Mouse (Mus musculus) lung, postnatal 0 days (tissue): ENCODE data around the gene Serpine1. TPM values are rescaled to one million over a fixed set of nuclear protein-coding genes. Genes with fewer than 3 reads are reported as not detected.
"Not testable (repeated sequence)": the region's sequence is repeated elsewhere in the genome, so short reads cannot be mapped to it uniquely, and the experiment has no call there.

Source experiments
- ATAC-seq: fragments of 200-750 bp; cut with Nextera tagmentation; 2 replicates; pipeline ENCODE4 v1.8.0; 2017; ENCODE audit warnings: moderate library complexity
- DNase-seq: peaks from one replicate; pipeline ENCODE4 v3.0.0-alpha.2; 2016; ENCODE audit warnings: low spot score
- H3K27ac ChIP-seq: fragments of 300-500 bp; sonication (generic); 2 replicates; pipeline ENCODE4 v1.5.1; 2014; ENCODE audit warnings: antibody characterized with exemption, mild to moderate bottlenecking, low read length, mixed read lengths
- H3K27me3 ChIP-seq: fragments of 300-500 bp; sonication (generic); replicated peaks from 2 replicates; pipeline ENCODE4 v1.6.1; 2014; ENCODE audit warnings: low read length, mixed read lengths; ENCODE audit not compliant: insufficient read depth
- H3K36me3 ChIP-seq: fragments of 300-500 bp; sonication (generic); 2 replicates; pipeline ENCODE4 v1.6.1; 2014; ENCODE audit warnings: low read length, mixed read lengths; ENCODE audit not compliant: insufficient read depth
- H3K4me1 ChIP-seq: fragments of 300-500 bp; sonication (generic); 2 replicates; pipeline ENCODE4 v1.6.1; 2014; ENCODE audit warnings: antibody characterized with exemption, low read depth, low read length, mixed read lengths; ENCODE audit not compliant: insufficient read depth
- H3K4me2 ChIP-seq: fragments of 300-500 bp; sonication (generic); replicated peaks from 2 replicates; pipeline ENCODE4 v1.6.1; 2014; ENCODE audit warnings: low read depth, mild to moderate bottlenecking, low read length, moderate library complexity, mixed read lengths
- H3K4me3 ChIP-seq: fragments of 300-500 bp; sonication (generic); 2 replicates; pipeline ENCODE4 v1.5.1; 2014; ENCODE audit warnings: low read depth, low read length
- H3K9ac ChIP-seq: fragments of 300-500 bp; sonication (generic); replicated peaks from 2 replicates; pipeline ENCODE4 v1.6.1; 2014; ENCODE audit warnings: low read depth, mild to moderate bottlenecking
- H3K9me3 ChIP-seq: fragments of 300-500 bp; sonication (generic); 2 replicates; pipeline ENCODE4 v1.6.1; 2016; ENCODE audit warnings: low read length, mixed read lengths
- CTCF ChIP-seq: IDR thresholded peaks from 2 replicates; pipeline ENCODE4 v1.5.1; 2016; ENCODE audit warnings: antibody characterized with exemption, mild to moderate bottlenecking
- EP300 ChIP-seq: IDR thresholded peaks from 2 replicates; pipeline ENCODE4 v1.6.1; 2016; ENCODE audit warnings: antibody characterized with exemption, mild to moderate bottlenecking, control low read depth
- WGBS: fragments of 180-500 bp; shearing (Covaris S2); extraction: QIAGEN DNeasy Blood & Tissue Kit; methylation state at CpG from one replicate; pipeline ENCODE4 v1.1.7; 2014; 5-methylcytosine and 5-hydroxymethylcytosine counted together
- polyA plus RNA-seq: library from polyadenylated mRNA; unstranded; fragments of >200 nt; fragmentation: Nextera tagmentation; extraction: Ambion mirVana; gene quantifications from 2 replicates; pipeline ENCODE4 v1.2.1, GENCODE M21; 2015

Gene Serpine1
- polyA plus RNA-seq: 0.88 and 1.1 TPM in 2 replicates

DNA sequence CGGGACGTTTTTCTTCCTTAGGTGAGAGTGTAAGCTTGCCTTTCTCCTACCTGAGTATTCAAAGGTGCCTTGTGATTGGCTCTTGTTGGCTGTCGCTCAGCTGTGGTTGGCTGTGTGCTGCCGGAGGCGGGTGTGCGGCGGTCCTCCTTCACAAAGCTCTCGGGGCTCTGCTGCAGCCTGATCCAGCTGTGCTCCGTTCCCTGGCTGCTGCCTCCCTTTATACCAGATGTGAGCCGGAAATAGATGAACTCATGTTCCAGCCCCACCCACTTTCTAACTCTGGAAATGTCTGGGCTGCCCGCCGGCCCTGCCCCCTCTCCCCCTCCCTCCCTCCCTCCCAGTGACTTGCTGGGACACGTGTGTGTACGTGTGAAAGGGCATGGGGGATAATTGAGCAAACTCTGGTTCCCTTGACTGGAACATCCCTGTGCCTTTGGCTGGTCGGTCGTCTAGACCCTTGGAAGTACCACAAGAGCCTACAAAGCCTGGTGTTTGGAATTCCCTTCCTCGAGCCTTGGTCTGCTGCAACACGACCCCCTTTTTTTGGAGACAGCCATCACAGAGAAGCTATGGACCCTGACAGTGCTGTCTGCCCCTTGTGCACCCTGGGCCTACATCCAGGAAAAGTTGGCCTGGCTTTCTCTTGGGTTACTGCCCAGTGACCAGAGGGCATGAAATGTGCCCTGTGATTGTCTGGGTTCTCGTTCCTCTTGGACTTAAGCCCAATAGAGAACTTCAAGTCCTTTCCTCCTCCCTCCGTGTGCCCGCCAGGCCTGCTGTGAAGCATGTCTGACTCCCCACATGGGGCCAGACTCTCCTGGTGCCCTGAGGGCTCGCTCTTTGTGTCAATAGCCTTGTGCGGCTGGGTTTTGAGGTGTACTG lies at the start of gene Serpine1:
Gene Serpine1, minus strand, starts transcription at position 190 of the 882 bp plus-strand sequence.
- H3K9me3 ChIP-seq: no peaks in the 10 kb centered on the region
- H3K4me1 ChIP-seq: peaks cover 40% of the 10 kb centered on the region
- H3K9ac ChIP-seq: peak within 1 kb of the TSS; percentile 27; the same call in 1 of the 2 replicates
- H3K27ac ChIP-seq: peak within 1 kb of the TSS; percentile 90
- H3K4me3 ChIP-seq: peak within 1 kb of the TSS; percentile 33
- TF ChIP-seq EP300 (peak; percentile 20; the same call in 1 of the 2 replicates), CTCF (no peak)
- no peaks in the 10 kb centered on the region; the same call in 1 of the 2 replicates for H3K36me3 ChIP-seq
- peak; percentile 87 for ATAC-seq
- H3K4me2 ChIP-seq: peak within 1 kb of the TSS; percentile 56
- 5% methylated on average over 23 of the region's 23 CpGs for WGBS
- H3K27me3 ChIP-seq: no peaks in the 10 kb centered on the region
- peak; percentile 97 for DNase-seq

DNA sequence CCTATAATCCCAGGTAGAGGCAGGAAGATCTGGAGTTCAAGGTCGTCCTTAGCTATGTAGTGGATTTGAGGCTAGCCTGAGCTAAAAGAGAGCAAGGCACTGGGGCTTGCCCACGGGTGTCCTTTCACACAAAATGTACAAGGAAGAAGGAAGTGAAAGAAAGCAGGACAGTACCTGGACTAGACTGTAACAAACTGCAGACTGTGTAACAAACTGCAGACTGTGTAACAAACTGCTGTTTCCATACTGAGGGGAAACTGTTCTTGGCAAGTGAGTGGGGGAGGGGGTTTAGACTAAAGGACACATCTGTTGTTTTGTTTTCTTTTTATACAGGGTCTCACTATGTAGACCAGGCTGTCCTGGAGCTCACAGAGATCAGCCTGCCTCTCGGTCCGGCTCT lies 49.2 kb upstream of the Serpine1 start:
- no peak for ATAC-seq

DNA sequence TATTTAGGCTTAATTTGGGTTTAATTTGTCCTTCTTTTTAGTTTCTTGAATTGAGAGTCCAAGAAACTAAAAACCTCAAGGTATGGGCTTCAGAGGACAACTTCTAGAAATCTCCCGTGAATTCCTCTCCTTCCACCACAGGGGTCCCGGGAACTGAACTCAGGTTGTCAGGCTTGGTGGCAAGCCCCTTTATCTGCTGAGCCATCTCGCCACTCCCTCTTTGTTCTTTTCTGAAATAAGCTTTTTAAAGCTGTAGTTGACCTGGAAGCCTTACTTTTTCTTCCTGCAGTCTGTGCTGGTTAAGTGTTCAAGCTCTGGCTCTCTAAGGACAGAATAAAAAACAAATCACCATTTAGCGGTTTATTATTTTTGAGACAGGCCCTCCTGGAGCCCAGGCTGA lies 46.8 kb upstream of the Serpine1 start:
- H3K27ac ChIP-seq: no peak overlapping the region
- no peaks in the 10 kb centered on the region for H3K27me3 ChIP-seq
- peaks cover 12% of the 10 kb centered on the region for H3K4me1 ChIP-seq
- TF ChIP-seq CTCF (no peak), EP300 (no peak)
- no peak overlapping the region for H3K4me2 ChIP-seq
- DNase-seq: no peak
- 85% methylated on average over 4 of the region's 4 CpGs for WGBS
- no peaks in the 10 kb centered on the region; the same call in none of the 2 replicates for H3K36me3 ChIP-seq
- H3K9me3 ChIP-seq: no peaks in the 10 kb centered on the region
- H3K4me3 ChIP-seq: no peak overlapping the region
- ATAC-seq: no peak
- no peak overlapping the region for H3K9ac ChIP-seq

More for the DNA sequence above, 49.2 kb upstream of the Serpine1 start:
- H3K4me1 ChIP-seq: 0 out of 2 replicates have a peak, but pooled peaks cover 4% of the 10 kb centered on the region
- 69% methylated on average over 4 of the region's 4 CpGs for whole genome bisulfite sequencing
- H3K27ac ChIP-seq: no peak overlapping the region
- H3K4me3 ChIP-seq: no peak overlapping the region
- TF ChIP-seq CTCF (no peak), EP300 (no peak)
- H3K27me3 ChIP-seq: no peaks in the 10 kb centered on the region
- no peaks in the 10 kb centered on the region for H3K36me3 ChIP-seq
- H3K4me2 ChIP-seq: no peak overlapping the region
- no peak overlapping the region for H3K9ac ChIP-seq
- no peak for DNase-seq
- no peaks in the 10 kb centered on the region for H3K9me3 ChIP-seq

DNA sequence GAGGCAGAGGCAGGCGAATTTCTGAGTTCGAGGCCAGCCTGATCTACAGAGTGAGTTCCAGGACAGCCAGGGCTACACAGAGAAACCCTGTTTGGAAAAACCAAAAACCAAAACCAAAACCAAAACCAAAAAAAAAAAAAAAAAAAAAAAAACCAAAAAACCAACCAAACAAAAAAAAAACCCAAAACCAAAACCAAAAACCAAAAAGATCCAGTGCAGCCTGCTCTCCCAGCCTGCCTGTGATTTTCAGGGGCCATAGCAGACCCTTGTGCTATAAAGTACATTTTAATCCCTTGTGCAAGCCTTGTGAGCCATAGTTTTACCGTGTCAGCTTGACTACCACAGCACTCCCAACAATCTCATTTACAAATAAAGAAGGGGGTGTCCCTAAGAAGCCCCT lies 45.9 kb upstream of the Serpine1 start:
- H3K4me3 ChIP-seq, DNase-seq, ATAC-seq, H3K36me3 ChIP-seq, H3K27me3 ChIP-seq, H3K4me2 ChIP-seq, H3K9ac ChIP-seq, H3K9me3 ChIP-seq, H3K27ac ChIP-seq: not testable (repeated sequence)
- WGBS: 94% methylated on average over 3 of the region's 3 CpGs
- peaks cover 12% of the 10 kb centered on the region for H3K4me1 ChIP-seq

DNA sequence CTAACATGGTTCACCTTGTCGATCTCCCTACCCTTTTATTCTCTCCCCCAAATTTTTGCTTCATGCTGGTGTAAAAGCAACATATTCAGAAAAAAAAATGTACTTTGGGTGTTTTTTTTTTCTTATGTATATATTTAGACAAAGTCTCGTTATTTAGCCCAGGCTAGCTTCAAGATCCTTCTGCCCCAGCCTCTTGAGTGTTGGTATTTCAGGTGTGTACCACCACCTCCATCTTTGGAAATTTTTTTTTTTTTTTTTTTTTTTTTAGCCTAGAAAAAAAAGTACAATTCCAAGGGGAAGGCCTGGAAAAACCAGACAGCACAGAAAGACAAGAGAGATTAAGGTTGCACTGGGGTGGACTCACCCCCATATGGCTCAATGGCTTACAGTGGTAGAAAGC lies 44.9 kb upstream of the Serpine1 start:
- H3K27ac ChIP-seq: no peak overlapping the region
- ATAC-seq: no peak
- 64% methylated on average over 2 of the region's 2 CpGs for WGBS

More for the DNA sequence above, 44.9 kb upstream of the Serpine1 start:
- no peak overlapping the region for H3K4me3 ChIP-seq
- no peak for DNase-seq
- no peaks in the 10 kb centered on the region for H3K9me3 ChIP-seq
- no peak overlapping the region for H3K9ac ChIP-seq
- H3K27me3 ChIP-seq: no peaks in the 10 kb centered on the region
- H3K4me1 ChIP-seq: peaks cover 8% of the 10 kb centered on the region
- H3K4me2 ChIP-seq: no peak overlapping the region
- TF ChIP-seq CTCF (no peak), EP300 (no peak)
- peaks cover 9% of the 10 kb centered on the region for H3K36me3 ChIP-seq
